Mouse (Mus musculus): ENCODE measurements around the gene Cd151.
"Not testable (repeated sequence)": the region's sequence is repeated elsewhere in the genome, so short reads cannot be mapped to it uniquely, and the experiment has no call there.

The Cd151 gene

DNA sequence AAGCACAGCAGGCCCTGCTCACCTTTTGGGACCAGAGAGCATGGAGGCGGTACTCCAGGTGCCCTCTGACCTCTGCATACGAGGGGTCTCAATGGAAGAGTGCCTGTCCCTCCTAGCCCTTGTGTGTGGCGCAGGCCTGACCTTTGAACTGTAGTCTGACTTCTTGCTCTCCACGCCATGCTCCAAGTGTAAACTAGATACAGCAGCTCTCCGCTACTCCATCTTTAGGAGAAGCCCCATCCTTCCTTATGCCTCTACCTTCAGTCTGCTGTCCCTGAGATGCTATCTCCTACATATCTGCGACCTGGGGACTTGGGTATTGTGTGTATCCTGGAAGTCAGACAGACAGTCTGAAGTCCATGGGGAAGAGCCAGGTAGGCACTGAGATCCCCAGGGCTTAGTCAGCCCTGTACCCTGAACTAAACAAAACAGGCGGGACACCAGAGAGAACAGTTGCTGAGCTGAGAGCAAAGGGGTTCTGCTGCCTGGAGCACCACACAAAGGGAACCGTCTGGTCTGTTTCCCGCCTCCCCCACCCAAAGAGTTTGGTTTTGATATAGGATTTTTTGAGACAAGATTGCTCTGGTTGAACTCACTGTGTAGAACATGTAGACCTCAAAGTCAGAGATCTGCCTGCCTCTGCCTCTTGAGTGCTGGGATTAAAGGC is 31.2 kb upstream of the Cd151 start:
- DNase-seq (ENCODE audit: low spot score in 2 of 2) = peak; percentile 21 to 62

DNA sequence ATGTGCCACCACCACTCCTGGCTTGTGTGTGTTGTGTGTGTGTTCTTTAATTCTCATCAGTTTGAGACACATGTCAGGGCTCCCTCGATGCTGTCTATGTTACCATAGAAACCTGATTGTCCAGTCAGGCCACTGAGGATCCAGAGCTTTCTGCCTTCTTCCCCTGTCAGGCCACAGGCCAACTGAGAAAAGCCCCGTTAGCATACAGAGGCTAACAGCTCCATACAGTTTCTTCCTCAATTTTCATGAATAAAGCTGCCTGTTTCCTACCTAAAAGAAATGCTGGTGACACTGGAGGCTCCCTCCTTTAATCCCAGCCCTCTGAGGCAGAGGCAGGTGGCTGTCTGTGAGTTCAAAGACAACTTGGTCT is 30.7 kb upstream of the Cd151 start:
- peak; percentile 24 to 35 for DNase-seq (ENCODE audit: low spot score in 2 of 2)

DNA sequence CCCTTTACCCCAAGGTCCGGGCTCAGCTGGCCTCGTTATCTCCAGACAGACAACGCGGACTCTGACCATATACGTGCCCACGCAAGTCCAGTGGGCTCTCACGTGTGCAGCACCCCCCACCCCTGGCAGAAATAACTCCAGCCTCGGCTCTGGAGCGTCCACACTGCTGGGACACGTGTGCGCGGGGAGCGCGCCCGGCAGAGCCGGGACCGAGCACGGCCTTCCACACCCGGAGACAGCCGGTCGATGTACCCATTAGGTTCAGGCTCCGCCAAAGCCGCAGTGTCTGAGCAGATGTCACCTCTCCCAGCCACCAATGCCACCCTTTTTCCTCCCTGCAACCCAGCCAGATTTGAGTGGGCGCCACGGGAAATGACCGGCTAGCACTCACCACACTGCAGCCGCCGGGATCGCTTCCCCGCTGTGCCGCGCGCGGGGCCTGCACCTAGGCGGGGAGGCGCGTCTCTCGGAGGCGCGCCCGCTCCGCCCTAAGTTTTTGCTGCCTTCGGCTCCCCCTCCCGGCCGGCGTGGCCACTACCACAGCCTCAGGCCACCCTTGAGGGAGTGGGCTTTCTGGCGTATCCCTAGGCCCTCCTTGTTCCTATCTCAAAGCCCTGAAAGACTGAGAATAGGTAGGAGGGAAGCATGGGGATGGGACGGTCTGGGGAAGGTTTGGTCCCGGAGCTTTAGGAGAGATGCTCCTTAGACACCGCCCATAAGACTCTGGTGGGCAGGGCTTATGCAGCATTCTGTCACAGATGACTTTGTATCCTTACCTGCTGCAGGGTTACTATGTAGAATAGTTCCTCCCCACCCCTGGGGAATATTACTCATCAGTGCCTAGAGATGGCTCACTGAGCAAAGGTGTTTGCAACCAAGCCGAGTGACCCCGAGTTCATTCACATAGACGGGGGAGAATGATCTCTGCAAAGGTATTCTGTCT is 29.7 kb upstream of the Cd151 start, which contains the start of gene Slc25a22:
Gene Slc25a22, minus strand, starts transcription at position 715 of the 943 bp plus-strand sequence.
- peak; percentile 89 to 90 for DNase-seq (ENCODE audit: low spot score in 2 of 2)

DNA sequence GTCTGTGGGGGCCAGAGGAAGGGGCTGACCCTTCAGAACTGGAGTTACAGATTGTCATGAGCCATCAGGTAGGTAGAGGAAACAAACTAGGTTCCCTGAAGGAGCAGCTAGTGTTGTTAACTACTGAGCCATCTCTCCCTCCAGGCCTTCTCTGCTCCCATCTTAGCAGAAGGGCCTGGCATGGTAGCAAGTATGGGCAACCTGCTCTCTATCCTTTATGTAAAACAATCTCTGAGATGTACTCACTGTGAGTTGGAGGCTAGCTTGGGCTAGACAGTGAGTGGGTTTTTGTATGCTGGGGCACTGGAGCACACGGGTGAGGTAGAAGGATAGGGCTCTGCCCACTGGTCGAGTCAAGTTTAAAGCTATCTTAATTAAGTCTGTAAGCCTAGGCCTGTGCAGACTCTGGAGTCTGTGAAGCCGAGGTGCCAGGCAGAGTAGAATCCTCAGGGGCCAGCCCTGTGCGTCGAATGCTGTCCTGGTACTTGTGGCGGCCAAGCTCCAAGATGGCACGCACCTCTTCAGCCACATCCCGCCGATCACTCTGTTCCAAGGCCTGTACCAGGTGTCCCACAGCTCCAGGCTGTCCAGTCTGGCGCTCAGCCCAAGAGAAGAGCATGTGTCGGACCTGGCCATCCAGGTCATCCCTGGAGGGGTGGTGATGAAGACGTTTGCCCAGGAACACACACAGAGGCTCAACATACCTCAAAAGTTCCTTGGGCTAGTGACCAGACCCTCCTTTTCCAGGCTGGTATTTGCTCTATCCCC is 28.8 kb upstream of the Cd151 start:
- DNase-seq (ENCODE audit: low spot score in 2 of 2) = peak; percentile 48 to 64

DNA sequence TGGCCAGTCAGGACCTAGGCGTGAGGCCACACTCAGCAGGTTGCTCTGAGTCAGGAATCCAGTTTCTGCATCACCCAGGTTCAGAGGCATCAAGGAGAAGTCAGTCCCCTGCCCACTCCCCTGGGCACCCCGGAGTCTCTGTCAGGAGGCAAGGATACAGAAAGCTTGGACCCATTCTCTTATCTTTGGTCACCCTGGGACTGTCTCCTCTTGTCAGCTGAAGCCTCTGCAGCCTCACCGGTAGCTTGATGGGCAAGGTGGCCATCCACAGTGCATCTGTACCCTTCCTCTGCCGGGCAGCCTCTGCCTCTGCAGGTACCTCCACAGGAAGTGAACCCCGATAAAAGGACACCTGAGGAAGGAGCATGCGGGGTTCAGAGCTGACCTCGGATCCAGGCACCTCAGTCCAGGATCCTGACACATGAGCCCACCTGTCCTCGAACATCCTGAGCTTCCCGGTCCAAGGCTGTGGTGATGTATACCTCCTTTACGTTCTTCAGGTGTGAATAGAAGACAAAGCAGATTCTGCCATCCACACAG is 28.0 kb upstream of the Cd151 start:
- peak; percentile 21 to 34 for DNase-seq (ENCODE audit: low spot score in 2 of 2)

DNA sequence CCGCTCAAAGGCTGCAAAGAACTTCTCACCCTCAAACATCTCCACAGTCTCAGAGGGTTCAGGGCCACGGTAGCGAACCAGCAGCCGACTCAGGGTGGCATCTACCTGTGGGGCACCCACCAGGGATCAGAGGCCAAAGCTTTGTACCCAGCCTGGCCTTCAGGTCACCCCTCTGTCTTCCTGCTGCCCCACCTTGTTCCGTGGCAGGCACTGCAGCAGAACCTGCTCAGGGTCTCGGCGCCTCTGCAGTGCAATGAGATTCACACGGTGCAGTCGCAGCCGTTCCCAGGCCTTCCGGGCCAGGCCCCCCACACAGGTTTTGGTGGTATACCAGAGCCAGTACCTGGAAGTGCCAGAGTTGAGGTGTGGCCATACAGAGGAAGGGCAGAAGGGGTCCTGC is 27.4 kb upstream of the Cd151 start:
- DNase-seq (ENCODE audit: low spot score in 2 of 2) = peak; percentile 27 to 38

DNA sequence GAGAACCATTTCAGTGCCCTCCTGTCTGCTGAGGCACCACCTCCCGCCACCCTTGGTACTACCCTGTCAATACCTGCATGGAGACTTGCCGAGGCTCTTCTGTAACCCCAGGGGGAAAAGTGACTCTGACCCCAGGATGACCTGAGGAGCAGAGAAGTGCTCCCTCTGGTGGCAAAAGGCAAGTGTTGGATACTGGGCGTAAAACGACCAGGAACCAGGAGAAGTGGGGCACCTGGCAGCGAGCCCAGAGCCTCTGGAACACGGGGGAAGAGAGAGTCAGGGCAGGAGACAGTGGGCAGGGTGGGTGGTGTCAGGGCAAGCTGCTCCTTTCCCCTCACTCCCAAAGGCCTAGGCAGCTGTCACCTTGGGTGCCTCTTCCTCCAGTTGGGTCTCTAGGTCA is 26.6 kb upstream of the Cd151 start:
- peak; percentile 72 to 78 for DNase-seq (ENCODE audit: low spot score in 2 of 2)

DNA sequence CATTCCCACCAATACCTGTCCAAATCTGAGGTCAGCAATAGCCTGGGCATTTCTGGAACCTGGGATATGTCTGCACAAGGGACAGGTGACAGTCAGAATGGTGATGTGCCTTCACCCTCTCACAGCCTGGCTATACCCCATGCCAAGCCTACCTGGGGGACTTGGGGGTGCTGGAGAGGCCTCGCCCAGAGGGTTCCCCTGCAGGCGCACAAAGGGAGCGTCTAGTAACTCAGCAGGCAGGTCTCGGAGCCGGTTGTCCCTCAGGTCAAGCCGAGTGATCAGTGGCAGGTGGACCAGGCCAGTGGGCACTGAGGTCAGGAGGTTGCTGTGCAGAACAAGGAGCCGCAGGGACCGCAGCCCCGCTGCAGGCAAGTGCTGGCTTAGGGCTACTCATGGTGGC is 25.7 kb upstream of the Cd151 start:
- DNase-seq (ENCODE audit: low spot score in 2 of 2) = peak; percentile 29 to 37

DNA sequence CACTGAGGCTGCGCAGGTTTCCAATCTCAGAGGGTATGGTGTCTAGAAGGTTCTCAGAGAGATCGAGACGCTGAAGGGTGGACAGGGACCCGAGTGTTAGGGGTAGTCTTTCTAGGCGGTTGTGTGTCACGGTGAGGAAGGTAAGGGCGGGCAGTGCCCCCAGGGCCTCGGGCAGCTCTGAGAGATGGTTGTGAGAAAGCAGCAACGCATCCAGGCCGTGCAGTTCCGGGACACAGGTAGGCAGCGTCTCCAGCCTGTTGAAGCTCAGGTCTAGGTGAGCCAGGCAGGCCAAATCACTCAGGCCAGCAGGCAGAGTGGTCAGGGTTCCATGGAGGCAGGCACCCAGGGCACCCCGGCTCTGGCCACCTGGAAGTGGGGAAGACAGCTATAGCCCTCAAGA is 25.0 kb upstream of the Cd151 start:
- peak; percentile 21 to 36 for DNase-seq (ENCODE audit: low spot score in 2 of 2)

DNA sequence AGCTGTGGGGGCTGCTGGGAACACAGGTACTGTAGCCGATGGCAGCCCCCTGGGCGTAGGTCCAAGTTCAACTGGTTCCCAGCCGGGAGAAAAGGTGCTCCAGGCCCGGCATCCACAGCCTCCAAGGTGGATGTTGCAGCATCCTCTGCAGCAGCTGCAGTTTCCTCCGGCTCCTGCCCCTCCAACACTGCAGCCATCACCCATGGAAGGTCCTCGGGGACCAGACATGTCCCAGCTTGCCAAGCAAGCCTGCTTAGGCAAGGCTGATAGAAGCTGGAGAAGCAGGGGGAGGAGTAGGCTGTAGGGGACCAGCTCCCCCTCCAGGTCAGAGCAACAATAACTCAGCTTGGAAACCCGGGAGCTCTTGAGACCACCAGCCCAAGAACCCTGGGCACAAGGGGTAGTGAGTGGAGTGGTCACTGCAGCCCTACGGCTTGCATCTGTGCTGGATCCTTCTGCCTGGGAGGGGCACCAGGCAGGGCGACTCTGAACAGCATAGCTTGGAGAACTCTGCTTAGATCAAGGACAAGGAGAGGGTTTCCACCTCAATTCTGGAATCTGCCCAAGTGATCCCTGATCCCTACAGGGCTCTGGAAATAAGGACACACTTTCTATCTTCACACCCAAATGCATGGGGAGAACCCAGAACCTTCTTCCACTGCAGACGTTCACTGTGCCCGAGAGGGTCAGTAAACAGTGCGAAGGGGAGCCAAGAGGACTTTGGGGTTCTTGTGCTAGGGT is 23.9 kb upstream of the Cd151 start:
- DNase-seq (ENCODE audit: low spot score in 2 of 2) = peak; percentile 28 to 48

DNA sequence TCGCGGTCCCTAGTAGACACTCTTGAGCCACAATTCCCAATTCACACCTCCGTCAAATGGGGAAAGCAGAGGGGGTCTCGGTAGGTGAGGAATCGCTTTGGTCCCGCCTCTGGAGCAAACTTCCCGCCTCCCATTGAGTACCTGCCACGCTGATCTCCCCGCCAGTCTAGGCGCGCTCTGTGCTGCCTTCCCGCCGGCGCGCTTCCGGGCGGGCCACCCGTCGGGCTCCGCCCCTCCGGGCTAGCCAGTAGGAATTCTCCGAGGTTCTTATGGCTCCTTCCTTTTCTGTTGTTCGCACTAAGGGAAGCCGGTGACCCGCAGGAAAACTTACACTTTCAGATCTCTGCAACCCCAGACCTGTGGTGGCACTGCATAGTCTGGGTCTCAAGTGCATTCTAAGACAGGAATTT is 23.4 kb upstream of the Cd151 start, which contains the start of gene Pidd1:
Gene Pidd1, minus strand, starts transcription at position 198 of the 410 bp plus-strand sequence.
- DNase-seq (ENCODE audit: low spot score in 2 of 2) = peak; percentile 52 to 55

DNA sequence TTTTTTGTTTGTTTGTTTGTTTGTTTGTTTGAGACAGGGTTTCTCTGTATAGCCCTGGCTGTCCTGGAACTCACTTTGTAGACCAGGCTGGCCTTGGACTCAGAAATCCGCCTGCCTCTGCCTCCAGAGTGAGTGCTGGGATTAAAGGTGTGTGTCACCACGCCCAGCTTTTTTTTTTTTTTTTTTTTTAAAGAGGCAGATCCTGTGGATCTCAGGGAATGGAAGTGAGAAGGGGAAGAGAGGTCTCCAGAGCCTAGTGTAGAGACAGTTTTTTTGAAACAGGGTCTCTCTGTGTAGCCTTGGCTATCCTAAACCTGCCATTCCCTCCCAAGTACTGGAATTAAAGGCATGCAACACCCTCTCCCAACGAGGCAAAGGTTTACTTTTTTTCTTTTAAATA is 20.8 kb upstream of the Cd151 start:
- DNase-seq (ENCODE audit: low spot score in 2 of 2) = not testable (repeated sequence)

DNA sequence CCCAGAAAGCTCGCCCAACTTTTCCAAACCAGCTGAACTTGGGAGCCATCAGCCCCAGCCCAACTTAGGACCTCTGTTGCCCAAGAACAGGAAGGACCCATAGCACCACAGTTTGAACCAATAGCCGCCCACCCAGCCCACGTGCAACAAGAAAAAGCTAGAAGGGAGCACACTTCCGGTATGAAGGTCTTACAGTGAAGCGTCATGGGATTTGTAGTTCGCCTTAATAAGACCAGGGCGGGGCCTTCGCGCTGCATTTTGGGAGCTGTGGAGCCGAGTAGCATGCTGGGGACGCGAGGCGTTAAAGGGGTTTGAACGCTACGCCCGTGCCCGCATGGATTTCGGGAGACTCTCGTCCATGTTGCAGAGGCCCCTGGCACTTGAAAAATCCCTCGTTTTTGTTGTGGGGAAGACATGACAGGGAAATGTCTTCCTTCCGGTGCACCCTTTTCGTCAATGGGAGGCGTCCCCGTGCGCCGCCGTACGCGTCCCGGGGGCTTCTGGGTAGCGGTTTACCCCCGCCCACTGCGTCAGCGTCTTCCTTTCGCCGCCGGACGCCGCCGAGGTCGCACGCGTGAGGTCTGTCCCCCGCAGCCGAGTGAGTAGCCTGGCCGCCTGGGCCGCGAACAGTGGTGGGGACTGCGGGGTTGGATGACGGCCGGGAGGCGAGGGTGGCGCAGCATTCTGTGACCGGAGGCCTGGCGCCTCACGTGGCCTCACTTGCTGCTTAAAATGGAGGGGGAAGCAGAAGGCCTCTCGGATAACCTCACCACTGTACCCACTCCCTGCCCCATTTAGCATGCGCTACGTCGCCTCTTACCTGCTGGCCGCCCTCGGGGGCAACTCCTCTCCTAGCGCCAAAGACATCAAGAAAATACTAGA is 19.8 kb upstream of the Cd151 start, which contains the start of gene Rplp2:
Gene Rplp2, plus strand, starts transcription at position 261 of the 882 bp plus-strand sequence.
- peak; percentile 96 for DNase-seq (ENCODE audit: low spot score in 2 of 2)

DNA sequence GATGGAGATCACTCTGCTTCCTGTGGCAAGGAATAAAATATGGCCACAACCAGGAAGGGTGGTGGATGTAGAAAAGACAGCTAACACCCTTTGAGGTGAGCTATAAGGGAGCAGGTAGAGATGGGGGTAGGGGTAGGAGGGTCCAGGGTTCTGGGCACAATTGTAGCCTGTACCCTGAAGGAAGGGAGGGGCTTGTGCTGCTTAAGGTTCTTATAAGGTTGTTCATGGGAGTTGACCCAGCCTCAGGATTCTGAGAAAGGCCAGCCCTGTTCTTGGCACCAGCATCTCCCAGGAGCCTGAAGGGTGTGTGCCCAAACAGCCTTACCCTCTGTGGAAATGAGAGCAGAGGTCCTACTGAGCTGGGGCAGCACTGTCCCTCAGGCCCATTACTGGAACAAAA is 15.3 kb upstream of the Cd151 start:
- DNase-seq (ENCODE audit: low spot score in 2 of 2) = no peak

DNA sequence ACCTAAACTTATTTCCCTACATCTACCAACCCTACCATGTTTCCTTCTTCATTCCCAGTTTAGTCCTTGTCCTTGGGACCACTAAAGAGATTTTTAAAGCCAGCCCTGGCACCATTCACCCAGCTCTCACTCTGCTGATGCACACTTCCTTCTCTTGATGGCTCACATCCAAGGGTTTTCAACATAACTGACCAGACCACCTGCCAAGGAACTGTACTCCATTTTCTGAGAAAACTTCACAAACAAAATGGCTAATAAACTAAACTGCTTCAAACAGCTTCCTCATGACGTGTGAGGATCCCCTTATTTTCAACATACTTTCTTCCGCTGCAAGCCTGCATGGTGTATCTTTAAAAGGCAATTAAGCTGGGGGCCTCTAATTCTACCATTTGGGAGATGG is 13.6 kb upstream of the Cd151 start:
- no peak for DNase-seq (ENCODE audit: low spot score in 2 of 2)

DNA sequence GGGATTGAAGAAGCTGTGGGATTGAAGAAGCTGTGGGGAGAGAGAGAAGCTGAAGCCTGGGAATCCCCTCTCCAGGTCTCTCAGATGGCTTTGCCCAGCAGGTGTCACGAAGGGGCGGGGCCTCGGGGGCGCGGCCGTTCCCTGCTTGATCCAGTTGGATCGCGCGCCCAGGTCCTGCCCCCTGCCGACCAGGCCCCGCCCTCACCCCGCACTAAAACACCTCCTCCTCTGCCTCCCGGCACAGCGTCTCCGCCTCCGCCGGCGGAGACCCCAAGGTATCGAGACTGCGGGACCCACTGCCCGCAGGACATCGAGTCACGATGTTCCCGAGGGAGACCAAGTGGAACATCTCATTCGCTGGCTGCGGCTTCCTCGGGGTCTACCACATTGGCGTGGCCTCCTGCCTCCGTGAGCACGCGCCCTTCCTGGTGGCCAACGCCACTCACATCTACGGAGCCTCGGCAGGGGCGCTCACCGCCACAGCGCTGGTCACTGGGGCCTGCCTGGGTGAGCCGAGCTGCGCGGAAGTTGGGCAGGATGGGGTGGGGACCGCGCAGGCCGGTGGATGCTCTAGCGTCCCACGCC is 12.1 kb upstream of the Cd151 start, which contains the start of gene Pnpla2:
Gene Pnpla2, plus strand, starts transcription at position 232 of the 585 bp plus-strand sequence.
- DNase-seq (ENCODE audit: low spot score in 2 of 2) = peak; percentile 95

DNA sequence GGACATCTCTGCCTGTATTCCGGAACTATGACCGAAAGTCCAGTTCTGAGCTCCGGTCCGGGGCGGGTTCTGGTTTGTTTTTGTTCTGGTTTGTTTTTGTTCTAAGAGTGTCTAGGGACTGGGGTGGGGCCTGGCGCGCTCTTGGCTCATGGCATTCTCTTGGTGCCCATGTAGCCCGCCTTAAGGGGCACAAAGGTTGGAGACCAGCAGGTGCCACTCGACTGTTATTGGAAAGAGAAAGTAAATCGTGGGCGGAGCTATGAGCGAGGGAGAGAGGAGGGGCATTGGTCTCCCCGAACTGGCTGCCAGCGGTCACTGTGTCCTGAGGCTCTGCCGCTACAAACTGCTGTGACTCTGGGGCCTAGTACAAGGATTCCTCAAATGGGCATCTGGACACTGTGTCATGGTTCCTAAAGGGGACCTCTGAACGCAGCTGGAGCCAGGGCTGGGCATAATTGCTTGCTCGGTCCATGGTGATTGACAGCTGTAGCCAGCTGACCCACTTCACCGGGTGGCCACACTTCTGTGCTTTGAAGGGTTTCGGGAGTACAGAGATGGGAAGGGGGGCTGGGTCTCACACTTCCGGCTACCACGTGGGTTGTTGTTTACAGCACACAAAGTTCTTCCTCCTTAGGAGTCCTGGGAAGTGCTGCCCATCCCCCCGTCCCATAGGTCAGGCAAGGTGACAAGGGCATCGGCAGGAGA is 11.4 kb upstream of the Cd151 start:
- DNase-seq (ENCODE audit: low spot score in 2 of 2) = peak in 1 of 2 experiments; percentile 62

DNA sequence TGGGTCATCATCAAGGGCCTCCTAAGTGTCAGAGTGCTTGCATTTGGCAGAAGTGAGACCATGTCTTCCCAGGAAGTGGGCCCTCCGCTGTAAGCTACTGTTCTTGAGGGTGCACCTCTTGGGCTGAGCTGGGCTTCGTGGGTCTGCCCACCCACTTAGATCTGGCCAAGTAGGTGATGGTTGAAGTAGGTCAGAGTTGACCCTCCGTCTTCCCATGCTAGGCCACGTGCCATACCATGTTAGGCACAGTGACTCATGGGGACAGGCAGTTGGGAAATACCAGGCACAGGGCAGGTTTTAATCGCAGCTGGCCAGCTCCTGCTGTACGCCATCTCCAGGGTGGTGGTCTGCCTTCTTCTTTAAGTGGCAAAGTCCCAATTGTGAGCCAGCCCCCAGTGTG is 10.5 kb upstream of the Cd151 start:
- DNase-seq (ENCODE audit: low spot score in 2 of 2) = peak in 1 of 2 experiments; percentile 25

DNA sequence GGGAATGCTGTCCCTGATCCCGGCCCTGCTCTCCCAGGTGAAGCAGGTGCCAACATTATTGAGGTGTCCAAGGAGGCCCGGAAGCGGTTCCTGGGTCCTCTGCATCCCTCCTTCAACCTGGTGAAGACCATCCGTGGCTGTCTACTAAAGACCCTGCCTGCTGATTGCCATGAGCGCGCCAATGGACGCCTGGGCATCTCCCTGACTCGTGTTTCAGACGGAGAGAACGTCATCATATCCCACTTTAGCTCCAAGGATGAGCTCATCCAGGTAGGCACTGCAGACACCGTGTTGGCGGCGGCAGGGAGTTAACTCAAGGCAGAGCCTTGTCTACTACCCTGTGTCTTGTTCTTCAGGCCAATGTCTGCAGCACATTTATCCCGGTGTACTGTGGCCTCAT is 10.0 kb upstream of the Cd151 start:
- DNase-seq (ENCODE audit: low spot score in 2 of 2) = peak in 1 of 2 experiments; percentile 21
